In genomic region chr6:5172571-5172970, GRCm38 (mm10) we compare ENCODE assay signal across 24 mouse cellular contexts. TPM values are rescaled to one million over a fixed set of nuclear protein-coding genes. Genes with fewer than 3 reads are reported as not detected.
DNase-seq lines count a peak whose midpoint lies in the region; ATAC-seq lines count a peak whose summit lies in the region.
"Had no signal": no experiment of that assay in that cellular context is flagged by ENCODE, and none has a peak within 500 bp of the region (broad histone marks: within the 10 kb centered on the region; RNA-seq: fewer than 3 reads in every experiment).

No protein-coding gene starts in this region.

- H3K9ac ChIP-seq in kidney, embryonic 16.5 days (replicated peaks; ENCODE audit: low read length) = no peak overlapping the region
- no peak overlapping the region for H3K9ac ChIP-seq in hindbrain, embryonic 15.5 days
- no peak overlapping the region for H3K9ac ChIP-seq in forebrain, embryonic 14.5 days (ENCODE audit: low read length)
- H3K9ac ChIP-seq: embryonic facial prominence, embryonic 15.5 days; forebrain, postnatal 0 days; heart, embryonic 15.5 days; limb, embryonic 13.5 days; liver, embryonic 13.5 days; lung, embryonic 14.5 days; neural tube, embryonic 15.5 days had no signal

- no peaks in the 10 kb centered on the region for H3K27me3 ChIP-seq in kidney, embryonic 16.5 days (ENCODE audit: insufficient read depth, low read length)
- H3K27me3 ChIP-seq in hindbrain, embryonic 15.5 days = no peaks in the 10 kb centered on the region
- no peaks in the 10 kb centered on the region for H3K27me3 ChIP-seq in forebrain, embryonic 14.5 days (replicated peaks; ENCODE audit: control insufficient read depth, insufficient read depth, low read length)
- H3K27me3 ChIP-seq: embryonic facial prominence, embryonic 15.5 days; heart, embryonic 15.5 days; limb, embryonic 13.5 days; liver, embryonic 13.5 days; neural tube, embryonic 15.5 days had no signal

- H3K27ac ChIP-seq in kidney, embryonic 16.5 days (ENCODE audit: low read length) = no peak overlapping the region
- H3K27ac ChIP-seq in hindbrain, embryonic 15.5 days (replicated peaks) = no peak overlapping the region
- H3K27ac ChIP-seq in forebrain, embryonic 14.5 days (ENCODE audit: low read depth, low read length) = no peak overlapping the region
- H3K27ac ChIP-seq: embryonic facial prominence, embryonic 15.5 days; heart, embryonic 15.5 days; limb, embryonic 13.5 days; liver, embryonic 13.5 days; neural tube, embryonic 15.5 days had no signal

- H3K4me3 ChIP-seq in kidney, embryonic 16.5 days (ENCODE audit: low read length) = no peak overlapping the region
- H3K4me3 ChIP-seq in hindbrain, embryonic 15.5 days = no peak overlapping the region
- no peak overlapping the region for H3K4me3 ChIP-seq in forebrain, embryonic 14.5 days (ENCODE audit: low read depth, low read length)
- H3K4me3 ChIP-seq: embryonic facial prominence, embryonic 15.5 days; heart, embryonic 15.5 days; limb, embryonic 13.5 days; liver, embryonic 13.5 days; neural tube, embryonic 15.5 days had no signal

- peak; percentile 64 for DNase-seq in heart, adult 11 months
- DNase-seq in heart, postnatal 14 days = no peak
- DNase-seq in kidney, postnatal 36 days = no peak
- peak; percentile 8 for DNase-seq in ES-CJ7 (ENCODE audit: low read depth, low spot score)
- DNase-seq in forebrain, embryonic 14.5 days (ENCODE audit: low spot score) = no peak
- DNase-seq: adrenal gland, postnatal 14 days; forebrain, postnatal 0 days; kidney, postnatal 10 days; layer of hippocampus, adult 9-11 months; liver, embryonic 13.5 days; lung, embryonic 14.5 days; lung, postnatal 4 days; thymus, postnatal 14 days had no signal

- ATAC-seq in kidney, embryonic 16.5 days (ENCODE audit: low FRiP score, low TSS enrichment) = peak; percentile 39; the same call in 1 of the 2 replicates
- peak; percentile 32; the same call in 1 of the 2 replicates for ATAC-seq in hindbrain, embryonic 15.5 days (ENCODE audit: low FRiP score, low read depth)
- ATAC-seq in forebrain, embryonic 14.5 days = no peak
- ATAC-seq: activated CD4-positive, CD25-positive, alpha-beta regulatory T cell, adult 4 months; forebrain, postnatal 0 days; intestine, postnatal 0 days had no signal

- intact Hi-C loops in heart, postnatal 14 days (cut with DNase I) = no loop called here

- peaks cover 4% of the 10 kb centered on the region; the same call in 1 of the 2 replicates for H3K4me1 ChIP-seq in kidney, embryonic 16.5 days (ENCODE audit: insufficient read depth, low read length)
- 0 out of 2 replicates have a peak, but pooled peaks cover 3% of the 10 kb centered on the region for H3K4me1 ChIP-seq in hindbrain, embryonic 15.5 days (replicated peaks)
- H3K4me1 ChIP-seq in forebrain, embryonic 14.5 days (ENCODE audit: control insufficient read depth, insufficient read depth, low read length) = no peaks in the 10 kb centered on the region; the same call in 1 of the 2 replicates
- H3K4me1 ChIP-seq: embryonic facial prominence, embryonic 15.5 days; heart, embryonic 15.5 days had no signal

- no peaks in the 10 kb centered on the region for H3K36me3 ChIP-seq in kidney, embryonic 16.5 days (ENCODE audit: insufficient read depth, low read length)
- H3K36me3 ChIP-seq in hindbrain, embryonic 15.5 days = no peaks in the 10 kb centered on the region
- H3K36me3 ChIP-seq in forebrain, embryonic 14.5 days (ENCODE audit: control insufficient read depth, insufficient read depth, low read length) = no peaks in the 10 kb centered on the region
- H3K36me3 ChIP-seq: embryonic facial prominence, embryonic 15.5 days; heart, embryonic 15.5 days; limb, embryonic 13.5 days; liver, embryonic 13.5 days; neural tube, embryonic 15.5 days had no signal

- H3K9me3 ChIP-seq in kidney, embryonic 16.5 days (ENCODE audit: low read length) = no peaks in the 10 kb centered on the region
- no peaks in the 10 kb centered on the region for H3K9me3 ChIP-seq in hindbrain, embryonic 15.5 days
- H3K9me3 ChIP-seq in forebrain, embryonic 14.5 days (replicated peaks; ENCODE audit: control insufficient read depth, low read length) = no peaks in the 10 kb centered on the region
- H3K9me3 ChIP-seq: embryonic facial prominence, embryonic 15.5 days; heart, embryonic 15.5 days; limb, embryonic 13.5 days; liver, embryonic 13.5 days; neural tube, embryonic 15.5 days had no signal

- 56% methylated on average over 9 of the region's 9 CpGs for WGBS in kidney, embryonic 16.5 days
- 74% methylated on average over 9 of the region's 9 CpGs for WGBS in hindbrain, embryonic 15.5 days
- WGBS in forebrain, embryonic 14.5 days = 90% methylated on average over 9 of the region's 9 CpGs

- peak overlapping the region; percentile 10; the same call in 1 of the 2 replicates for H3K4me2 ChIP-seq in kidney, embryonic 16.5 days (replicated peaks; ENCODE audit: low read depth, low read length)
- no peak overlapping the region for H3K4me2 ChIP-seq in hindbrain, embryonic 15.5 days
- no peak overlapping the region for H3K4me2 ChIP-seq in forebrain, embryonic 14.5 days (ENCODE audit: low read length)
- H3K4me2 ChIP-seq: embryonic facial prominence, embryonic 15.5 days; heart, embryonic 15.5 days; limb, embryonic 13.5 days; liver, embryonic 13.5 days; lung, embryonic 14.5 days; neural tube, embryonic 15.5 days had no signal

RNA-seq across cellular contexts. Expression of gene Pon1, which starts 21.2 kb away (rescaled TPM):
- total RNA-seq in heart, postnatal 14 days (2021) = under 1 TPM in 1 of 2 experiments, not detected in 1; 0.36 TPM
- 0.10 and 0.18 TPM in 2 replicates for polyA plus RNA-seq in kidney, embryonic 16.5 days (2015; fragmentation: Nextera tagmentation; extraction: Ambion mirVana)
- 0.21 and 0.45 TPM in 2 replicates for polyA plus RNA-seq in hindbrain, embryonic 15.5 days (2015; fragmentation: Nextera tagmentation; extraction: Ambion mirVana)
- polyA plus RNA-seq in forebrain, embryonic 14.5 days (2014; fragmentation: Nextera tagmentation; extraction: Ambion mirVana) = 0.28 and 0.37 TPM in 2 replicates
- total RNA-seq: hematopoietic stem cell, adult 5-6 weeks had no signal
- polyA plus RNA-seq: activated CD4-positive, CD25-positive, alpha-beta regulatory T cell, adult 4 months; C2C12; heart, embryonic 15.5 days; intestine, postnatal 0 days; limb, embryonic 13.5 days; lung, embryonic 14.5 days; neural tube, embryonic 15.5 days; testis, adult 2 months had no signal

Comparison
In these comparisons a context has a peak if more than half of its experiments do, and no peak if none do; other contexts are left out.
1. DNase-seq: peak in heart, adult 11 months (single experiment) and ES-CJ7 (single experiment); none in heart, postnatal 14 days (0 of 2), kidney, postnatal 36 days (0 of 2) and forebrain, embryonic 14.5 days (single experiment).